Mouse (Mus musculus) embryonic facial prominence, embryonic 11.5 days (tissue): ENCODE data around the gene Pus7l. TPM values are rescaled to one million over a fixed set of nuclear protein-coding genes. Genes with fewer than 3 reads are reported as not detected.
A peak's percentile ranks its signal among the peaks of the same experiment; 100 is the strongest.

Experiments
- ATAC-seq: fragments of 200-750 bp; cut with Nextera tagmentation; replicated peaks from 2 replicates; pipeline ENCODE4 v1.8.0; 2017; ENCODE audit warnings: low read depth; ENCODE audit not compliant: insufficient number of reproducible peaks, low FRiP score, low TSS enrichment
- DNase-seq: peaks from one replicate; pipeline ENCODE4 v3.0.0-alpha.2; 2015; ENCODE audit warnings: low spot score
- H3K27ac ChIP-seq: fragments of 300-500 bp; sonication (generic); replicated peaks from 2 replicates; pipeline ENCODE4 v1.5.1; 2014; ENCODE audit warnings: mild to moderate bottlenecking, low read depth, low read length, control low read depth
- H3K27me3 ChIP-seq: fragments of 300-500 bp; sonication (generic); 2 replicates; pipeline ENCODE4 v1.6.1; 2014; ENCODE audit warnings: mild to moderate bottlenecking, low read length, moderate library complexity, mixed read lengths; ENCODE audit not compliant: control insufficient read depth, insufficient read depth
- H3K36me3 ChIP-seq: fragments of 300-500 bp; sonication (generic); replicated peaks from 2 replicates; pipeline ENCODE4 v1.6.1; 2014; ENCODE audit warnings: low read depth, mild to moderate bottlenecking, low read length, moderate library complexity, mixed read lengths; ENCODE audit not compliant: control insufficient read depth, insufficient read depth
- H3K4me1 ChIP-seq: fragments of 300-500 bp; sonication (generic); 2 replicates; pipeline ENCODE4 v1.6.1; 2014; ENCODE audit warnings: low read length, mixed read lengths; ENCODE audit not compliant: control insufficient read depth, insufficient read depth
- H3K4me2 ChIP-seq: fragments of 300-500 bp; sonication (generic); 2 replicates; pipeline ENCODE4 v1.6.1; 2014; ENCODE audit warnings: low read depth, mild to moderate bottlenecking, control low read depth, low read length, moderate library complexity
- H3K4me3 ChIP-seq: fragments of 300-500 bp; sonication (generic); 2 replicates; pipeline ENCODE4 v1.5.1; 2014; ENCODE audit warnings: low read depth, low read length, control low read depth
- H3K9ac ChIP-seq: fragments of 300-500 bp; sonication (generic); replicated peaks from 2 replicates; pipeline ENCODE4 v1.6.1; 2014; ENCODE audit warnings: mild to moderate bottlenecking, control low read depth, low read length
- H3K9me3 ChIP-seq: fragments of 300-500 bp; sonication (generic); replicated peaks from 2 replicates; pipeline ENCODE4 v1.6.1; 2016; ENCODE audit warnings: mild to moderate bottlenecking, low read length, inconsistent platforms, mixed read lengths; ENCODE audit not compliant: control insufficient read depth
- WGBS: fragments of 180-500 bp; shearing (Covaris S2); extraction: QIAGEN DNeasy Blood & Tissue Kit; methylation state at CpG from one replicate; pipeline ENCODE4 v1.1.7; 2014; 5-methylcytosine and 5-hydroxymethylcytosine counted together
- polyA plus RNA-seq: library from polyadenylated mRNA; unstranded; fragments of >200 nt; fragmentation: Nextera tagmentation; extraction: Ambion mirVana; gene quantifications from 2 replicates; pipeline ENCODE4 v1.2.1, GENCODE M21; 2014

Pus7l gene
- polyA plus RNA-seq, 1 experiment from 2014 or later, result 12.0 TPM

DNA sequence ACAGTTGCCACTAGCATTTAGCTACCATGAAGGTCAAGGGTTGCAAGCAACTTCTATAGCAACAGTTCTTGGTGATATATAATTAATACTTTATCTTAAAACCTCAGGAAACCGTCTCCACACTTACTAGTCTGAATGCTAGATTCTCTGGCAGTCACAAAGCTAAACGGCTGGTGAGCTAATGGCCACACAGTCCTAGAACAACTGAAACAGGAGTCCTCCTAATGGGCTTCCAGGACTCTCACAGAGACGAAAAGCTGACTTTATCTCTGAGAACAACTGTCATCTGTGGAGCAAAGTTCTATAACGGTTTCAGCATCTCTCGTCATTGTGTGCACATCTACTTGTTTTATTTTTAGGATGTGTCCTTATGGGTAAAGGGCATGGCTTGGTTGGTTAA, 63.1 kb downstream of the Pus7l start:
- H3K9me3 ChIP-seq, result no peaks in the 10 kb centered on the region
- H3K4me2 ChIP-seq, result no peak overlapping the region
- no peak overlapping the region for H3K4me3 ChIP-seq
- no peaks in the 10 kb centered on the region for H3K36me3 ChIP-seq
- ATAC-seq (no peak), DNase-seq (no peak)
- no peak overlapping the region for H3K9ac ChIP-seq
- 86% methylated on average over 5 of the region's 5 CpGs for WGBS
- H3K27ac ChIP-seq, result no peak overlapping the region
- no peaks in the 10 kb centered on the region for H3K4me1 ChIP-seq
- H3K27me3 ChIP-seq, result no peaks in the 10 kb centered on the region

DNA sequence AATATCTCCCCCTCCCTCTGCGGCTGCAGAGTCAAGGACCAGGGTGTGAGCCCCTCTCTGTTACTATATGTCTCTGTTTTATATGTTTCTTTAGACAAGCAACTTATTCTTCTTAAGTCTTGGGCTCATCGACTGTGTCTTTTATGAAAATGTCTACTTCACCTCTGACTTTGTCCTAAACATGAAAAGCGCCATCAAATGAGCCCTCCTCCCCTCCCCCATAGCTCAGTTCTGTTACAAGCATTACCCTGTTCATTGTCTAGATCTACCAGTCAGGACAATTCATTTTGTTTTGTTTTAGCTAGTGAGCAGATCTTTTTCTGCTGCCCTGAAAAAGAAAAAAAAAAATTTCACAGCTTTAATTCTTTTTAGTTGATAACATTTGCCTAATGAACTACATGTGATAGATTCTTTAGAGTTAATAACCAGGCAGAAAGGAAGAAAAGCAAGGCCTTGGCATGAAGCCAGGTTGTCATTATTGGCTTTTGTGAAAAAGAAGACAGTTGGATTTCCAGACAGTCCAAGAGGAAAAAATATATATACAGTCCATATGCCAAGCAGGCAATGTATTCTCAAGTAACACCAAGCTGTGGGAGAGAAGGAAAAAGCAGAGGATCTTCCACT, 63.7 kb downstream of the Pus7l start:
- Histone ChIP-seq H3K4me1 (no peaks in the 10 kb centered on the region), H3K36me3 (no peaks in the 10 kb centered on the region), H3K27me3 (no peaks in the 10 kb centered on the region), H3K27ac (0 out of 2 replicates have a peak overlapping the region, but pooled peaks have one; percentile 5), H3K4me2 (no peak overlapping the region), H3K9ac (no peak overlapping the region), H3K9me3 (no peaks in the 10 kb centered on the region), H3K4me3 (no peak overlapping the region)
- ATAC-seq (no peak), DNase-seq (peak; percentile 39)
- 61% methylated on average over 3 of the region's 3 CpGs for WGBS

DNA sequence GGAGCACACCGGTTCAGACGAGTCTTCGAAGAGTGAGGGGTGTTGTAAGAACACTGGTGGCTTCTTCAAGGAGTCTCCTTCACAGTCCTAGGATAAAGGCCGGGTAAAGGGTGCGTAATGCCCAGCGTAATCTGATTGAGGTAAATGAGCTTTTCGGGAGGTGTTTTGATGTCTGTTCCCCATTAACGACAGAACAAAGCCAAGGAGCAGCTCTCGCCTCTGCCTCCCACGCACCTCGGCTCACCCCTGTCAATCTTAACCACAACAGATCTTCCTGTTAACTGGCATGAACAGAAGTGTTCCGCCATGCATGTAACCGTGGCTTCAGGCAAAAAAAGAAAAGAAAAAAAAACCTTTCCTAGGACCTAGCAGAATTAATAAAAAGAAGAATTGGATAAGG, 64.6 kb downstream of the Pus7l start:
- Histone ChIP-seq H3K4me3 (no peak overlapping the region), H3K9ac (no peak overlapping the region), H3K27ac (no peak overlapping the region), H3K4me1 (no peaks in the 10 kb centered on the region), H3K4me2 (no peak overlapping the region), H3K9me3 (no peaks in the 10 kb centered on the region), H3K27me3 (no peaks in the 10 kb centered on the region), H3K36me3 (no peaks in the 10 kb centered on the region)
- DNase-seq, result peak; percentile 56
- ATAC-seq, result 0 out of 2 replicates have a peak, but pooled peaks have one; percentile 34
- 19% methylated on average over 13 of the region's 13 CpGs for WGBS

DNA sequence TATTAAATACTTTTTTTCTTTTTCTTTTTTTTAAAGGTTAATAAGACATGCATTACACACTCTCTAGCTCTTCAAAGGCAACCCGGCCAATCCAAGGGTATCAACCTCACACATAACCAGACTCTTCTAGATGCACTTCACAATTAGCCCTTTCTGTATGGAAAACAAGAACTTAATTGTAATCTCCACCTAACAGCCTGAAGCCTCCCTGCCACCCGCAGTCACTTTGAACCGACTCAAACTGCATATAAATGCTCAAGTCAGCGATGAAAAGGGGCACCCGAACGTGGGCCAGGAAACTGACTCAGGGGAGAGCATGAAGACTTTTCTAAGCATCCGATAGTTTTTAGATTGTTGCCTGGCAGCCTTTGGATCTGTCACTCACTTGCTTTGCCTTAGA, 66.1 kb downstream of the Pus7l start:
- 25% methylated on average over 7 of the region's 7 CpGs for WGBS
- Histone ChIP-seq H3K9ac (no peak overlapping the region), H3K36me3 (no peaks in the 10 kb centered on the region), H3K4me2 (no peak overlapping the region), H3K4me3 (no peak overlapping the region), H3K27me3 (no peaks in the 10 kb centered on the region), H3K4me1 (no peaks in the 10 kb centered on the region), H3K27ac (no peak overlapping the region), H3K9me3 (no peaks in the 10 kb centered on the region)
- DNase-seq (no peak), ATAC-seq (no peak)

DNA sequence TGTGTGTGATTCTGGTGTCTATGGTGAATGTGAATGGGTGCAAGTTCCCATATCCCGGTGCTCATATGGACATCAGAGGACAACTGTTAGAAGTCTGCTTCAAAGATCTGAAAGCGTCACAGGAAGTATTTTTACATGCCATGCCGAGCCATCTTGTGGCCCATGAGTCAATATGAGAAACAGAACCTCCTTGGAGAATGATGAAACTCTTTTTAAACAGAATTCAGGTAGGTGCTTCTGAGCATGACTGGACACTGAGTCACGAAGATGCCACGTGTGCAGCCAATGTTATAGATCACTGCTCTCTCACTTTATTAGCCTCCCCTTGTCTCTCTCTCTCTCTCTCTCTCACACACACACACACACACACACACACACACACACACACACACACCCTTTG, 67.4 kb downstream of the Pus7l start:
- H3K9me3 ChIP-seq, result no peaks in the 10 kb centered on the region
- no peaks in the 10 kb centered on the region for H3K36me3 ChIP-seq
- no peak overlapping the region for H3K9ac ChIP-seq
- H3K4me2 ChIP-seq, result no peak overlapping the region
- 90% methylated on average over 5 of the region's 5 CpGs for WGBS
- no peak overlapping the region for H3K27ac ChIP-seq
- no peak for ATAC-seq
- H3K4me3 ChIP-seq, result no peak overlapping the region
- no peak for DNase-seq
- H3K4me1 ChIP-seq, result no peaks in the 10 kb centered on the region
- no peaks in the 10 kb centered on the region for H3K27me3 ChIP-seq

Other genes with a start within 250 kb of the Pus7l start
- gene Adamts20, start 78.1 kb downstream of the Pus7l start, polyA plus RNA-seq, result 6.8 and 8.8 TPM in 2 replicates
- 2.1 and 2.9 TPM in 2 replicates for gene Irak4, start 96 bp upstream of the Pus7l start, polyA plus RNA-seq
- 79.8 and 80.3 TPM in 2 replicates for gene Twf1, start 46.3 kb upstream of the Pus7l start, polyA plus RNA-seq
- gene Tmem117, start 85.7 kb upstream of the Pus7l start, polyA plus RNA-seq, result 1.5 and 1.9 TPM in 2 replicates